Mouse (Mus musculus): ENCODE data around the gene Atp2b4.

DNA sequence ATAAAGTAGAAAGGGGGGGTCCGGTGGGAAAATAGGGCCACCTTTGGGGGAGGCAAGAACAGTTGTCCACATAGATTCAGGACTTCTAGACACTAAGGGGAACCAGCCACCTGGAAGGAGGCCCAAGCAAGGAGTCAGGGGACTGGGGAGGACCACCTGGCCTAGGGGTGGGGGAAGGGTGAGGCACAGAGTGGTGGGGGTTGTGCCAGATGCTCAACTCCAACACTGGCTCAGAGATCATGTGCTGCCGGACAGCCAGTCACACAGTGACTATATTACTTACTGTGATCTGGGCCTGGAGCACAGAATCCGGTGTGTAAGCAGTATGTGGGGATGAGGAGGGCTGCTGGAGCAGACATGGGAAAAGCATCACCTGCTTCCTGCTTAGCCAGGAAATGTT is 91.5 kb downstream of the Atp2b4 start:
- no peak for TF ChIP-seq CTCF (IDR thresholded peaks at IDR 0.05; ENCODE audit: low read depth)
- TF ChIP-seq EP300 (optimal IDR thresholded peaks at IDR 0.05) = no peak
